Mouse (Mus musculus) brain, adult 2 months (tissue): ENCODE measurements around the gene Slc25a30.
"Not testable (repeated sequence)": the region's sequence is repeated elsewhere in the genome, so short reads cannot be mapped to it uniquely, and the experiment has no call there.

Experiments
- DNase-seq: peaks from one replicate; pipeline ENCODE4 v3.0.0; 2011; ENCODE audit warnings: low read depth, low spot score

Slc25a30 gene

DNA sequence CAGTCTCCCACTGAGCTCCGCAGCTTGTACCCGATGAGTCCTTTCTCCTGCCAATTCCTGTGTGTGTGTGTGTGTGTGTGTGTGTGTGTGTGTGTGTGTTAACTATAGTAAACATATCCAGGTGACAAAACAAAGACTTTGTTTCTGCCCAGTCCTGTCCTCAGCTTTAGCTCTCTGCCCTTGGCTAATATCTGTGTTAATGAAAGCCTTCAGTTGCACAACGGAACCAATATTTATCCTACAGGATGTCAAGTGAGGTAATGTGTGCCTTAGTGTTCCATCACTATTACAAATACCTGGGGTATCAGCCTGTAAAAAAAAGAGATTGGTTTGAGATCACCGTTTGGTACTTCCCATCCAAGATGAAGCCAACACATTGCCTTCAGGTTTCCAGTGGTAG lies 6.3 kb upstream of the Slc25a30 start:
- DNase-seq, result no peak

DNA sequence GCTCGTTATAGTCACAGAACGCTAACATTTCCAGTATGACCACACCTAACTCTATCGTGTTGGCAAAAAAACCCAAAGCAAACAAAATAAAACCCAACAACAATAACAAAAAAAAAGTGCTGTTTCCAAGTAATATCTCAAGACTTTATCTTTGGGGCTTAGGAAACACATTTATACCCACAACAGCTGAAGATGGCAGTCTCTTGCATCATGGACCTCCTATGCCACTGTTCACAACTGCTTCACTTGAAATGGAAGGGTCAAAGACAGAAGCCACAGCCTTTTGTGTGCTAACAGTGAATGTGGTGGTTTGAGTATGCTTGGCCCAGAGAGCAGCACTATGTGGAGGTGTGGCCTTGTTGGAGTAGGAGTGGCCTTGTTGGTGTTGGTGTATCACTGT lies 4.5 kb upstream of the Slc25a30 start:
- no peak for DNase-seq

DNA sequence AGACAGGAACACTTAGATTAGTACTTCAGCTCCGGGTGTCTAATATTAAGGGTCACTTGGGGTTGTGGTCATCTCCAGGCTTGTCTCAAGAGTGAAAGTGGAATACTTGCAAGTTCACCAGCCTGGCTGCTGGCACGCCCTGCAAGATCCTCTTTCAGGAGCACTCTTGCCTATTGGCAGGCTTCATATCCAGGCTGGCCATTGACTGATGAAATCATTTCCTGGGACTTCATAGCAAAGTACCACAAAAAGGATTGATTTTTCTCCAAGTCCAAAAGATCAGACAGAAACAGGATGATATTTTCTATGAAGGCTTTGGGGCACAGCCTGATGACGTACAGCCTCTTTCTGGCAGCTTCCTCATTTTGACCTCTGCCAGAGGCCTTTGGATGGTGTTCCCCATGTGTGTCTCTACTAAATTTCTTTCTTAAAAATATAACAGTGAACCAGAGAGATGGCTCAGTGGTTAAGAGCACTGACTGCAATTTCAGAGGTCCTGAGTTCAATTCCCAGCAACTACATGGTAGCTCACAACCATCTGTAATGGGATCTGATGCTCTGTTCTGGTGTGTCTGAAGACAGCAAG lies 3.7 kb upstream of the Slc25a30 start:
- DNase-seq, result no peak

DNA sequence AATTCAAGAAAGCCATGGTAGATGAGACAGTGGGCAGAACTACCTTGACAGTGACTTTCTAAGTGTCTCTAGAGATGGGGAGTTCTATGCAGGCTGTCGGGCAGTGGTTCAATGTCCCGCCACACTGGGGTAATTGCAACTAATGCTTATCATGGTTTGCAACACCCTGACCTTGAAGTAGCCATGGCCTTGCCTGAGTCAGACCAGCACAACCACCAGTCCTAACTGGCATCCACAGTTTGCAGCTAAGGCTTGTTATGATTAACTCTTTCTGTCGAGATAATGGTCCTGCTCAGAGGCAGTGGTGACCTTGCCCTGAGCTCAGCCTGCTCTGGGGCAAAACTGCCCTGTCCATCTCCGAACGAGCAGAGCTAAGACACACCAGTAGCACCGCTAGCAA lies 2.5 kb upstream of the Slc25a30 start:
- DNase-seq, result no peak

DNA sequence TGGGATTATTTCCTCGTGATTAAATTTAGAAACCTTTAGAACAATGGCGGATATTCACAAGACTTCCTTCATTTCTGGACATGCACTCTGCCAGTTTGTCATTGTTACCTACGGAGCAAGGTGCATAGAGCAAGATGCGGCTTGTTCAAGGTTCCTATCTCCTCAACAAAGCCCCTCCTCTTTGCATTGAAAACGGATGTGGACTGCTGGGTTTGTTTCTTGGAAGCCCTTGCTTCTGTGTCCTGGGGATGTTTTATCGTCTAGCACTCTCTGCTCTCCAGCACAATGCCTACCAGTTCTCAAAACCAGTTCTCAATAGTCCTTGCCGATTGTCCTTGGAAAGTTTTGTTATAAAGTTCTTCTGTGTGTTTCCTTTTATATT lies 948 bp upstream of the Slc25a30 start:
- DNase-seq, result no peak

DNA sequence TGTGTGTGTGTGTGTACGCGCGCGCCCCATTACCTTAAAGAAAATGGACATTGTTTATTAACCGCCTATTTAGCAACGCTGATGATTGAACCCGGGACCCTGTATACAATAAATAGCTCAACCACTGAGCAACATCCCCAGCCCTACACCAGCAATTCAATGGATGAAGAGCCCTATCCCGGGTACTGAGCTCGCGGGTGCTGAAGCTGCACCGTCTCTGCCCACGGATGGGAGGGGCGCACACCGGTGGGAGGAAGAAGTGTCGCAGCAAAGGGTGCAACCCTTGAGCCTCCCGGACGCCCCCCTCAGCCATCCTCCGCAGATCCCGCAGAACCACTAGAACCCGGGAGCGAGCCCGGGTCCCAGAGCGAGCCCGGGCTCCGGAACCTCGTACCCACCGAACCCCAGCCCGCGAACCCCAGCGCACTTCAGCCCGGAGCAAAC lies 391 bp downstream of the Slc25a30 start:
- DNase-seq, result peak; percentile 74

DNA sequence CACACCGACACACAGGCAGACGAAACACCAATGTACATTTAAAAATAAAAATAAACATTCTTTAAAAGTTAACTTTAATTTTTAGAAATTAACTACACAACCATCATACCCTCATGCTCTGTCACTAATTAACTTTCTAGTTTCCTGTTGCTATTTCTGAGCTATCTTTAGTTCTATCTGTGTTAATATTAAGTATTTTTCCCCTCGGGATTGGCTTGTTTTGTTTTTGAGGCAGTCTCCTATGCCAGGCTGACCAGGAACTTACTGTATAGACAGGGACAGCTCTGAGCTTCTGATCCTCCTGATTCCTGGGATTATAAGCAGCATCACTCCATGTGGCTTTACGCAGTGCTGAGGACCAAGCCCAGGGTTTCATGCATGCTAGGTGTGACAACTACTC lies 6.9 kb downstream of the Slc25a30 start:
- no peak for DNase-seq

DNA sequence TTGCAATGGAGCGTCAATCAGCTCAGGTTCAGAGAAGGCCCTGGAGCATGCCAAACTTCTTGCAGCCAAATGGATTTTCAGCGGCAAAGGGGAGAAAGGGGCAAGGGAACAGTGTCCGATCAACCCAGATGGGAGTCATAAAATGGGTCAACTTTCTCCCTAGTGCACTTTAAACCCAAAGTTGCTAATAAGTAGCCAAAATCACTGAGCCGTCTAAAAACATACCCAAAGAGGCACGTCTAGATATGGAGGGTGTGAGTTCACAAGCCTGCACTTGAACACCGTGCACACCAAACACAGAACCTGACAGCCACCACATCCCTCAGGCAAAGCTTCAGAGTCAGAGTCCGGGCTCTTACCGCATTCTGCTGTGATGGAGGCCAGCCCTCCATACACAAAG lies 10.2 kb downstream of the Slc25a30 start:
- DNase-seq, result no peak

DNA sequence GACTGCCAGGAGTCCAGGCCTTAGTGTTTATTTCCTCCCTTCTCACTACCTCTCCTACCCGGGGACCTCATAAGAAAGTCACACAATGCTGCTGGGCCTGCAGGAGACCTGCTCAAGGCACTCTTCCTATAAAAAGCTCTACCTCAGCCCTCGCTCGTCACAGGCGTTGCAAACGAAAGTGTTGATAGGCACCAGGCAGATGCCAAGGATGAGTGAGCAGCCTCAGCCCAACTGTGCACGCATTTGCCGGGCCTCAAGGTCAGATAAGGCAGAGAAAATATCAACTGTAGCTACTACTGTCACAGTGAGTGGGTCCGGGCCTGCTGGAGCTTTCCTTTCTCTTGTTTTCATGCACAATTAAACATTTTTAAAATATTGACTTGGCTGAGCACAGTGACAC lies 13.4 kb downstream of the Slc25a30 start:
- no peak for DNase-seq

DNA sequence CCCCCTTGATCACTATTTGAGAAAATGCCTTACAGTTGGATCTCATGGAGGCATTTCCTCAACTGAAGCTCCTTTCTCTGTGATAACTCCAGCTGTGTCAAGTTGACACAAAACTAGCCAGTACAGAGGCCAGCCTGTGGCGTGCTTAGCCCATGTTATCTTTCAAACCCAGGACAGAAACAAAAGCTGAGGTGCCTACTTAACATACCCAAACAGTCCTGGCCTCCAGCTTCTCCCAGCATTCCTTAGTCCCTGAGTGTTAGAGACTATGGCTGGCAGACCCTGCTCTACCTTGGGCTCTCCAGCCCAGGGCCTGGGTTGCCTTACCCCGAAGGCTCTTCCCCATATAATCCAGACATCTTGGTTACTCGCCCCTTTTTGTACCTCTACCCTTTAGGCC lies 14.4 kb downstream of the Slc25a30 start:
- DNase-seq, result not testable (repeated sequence)

DNA sequence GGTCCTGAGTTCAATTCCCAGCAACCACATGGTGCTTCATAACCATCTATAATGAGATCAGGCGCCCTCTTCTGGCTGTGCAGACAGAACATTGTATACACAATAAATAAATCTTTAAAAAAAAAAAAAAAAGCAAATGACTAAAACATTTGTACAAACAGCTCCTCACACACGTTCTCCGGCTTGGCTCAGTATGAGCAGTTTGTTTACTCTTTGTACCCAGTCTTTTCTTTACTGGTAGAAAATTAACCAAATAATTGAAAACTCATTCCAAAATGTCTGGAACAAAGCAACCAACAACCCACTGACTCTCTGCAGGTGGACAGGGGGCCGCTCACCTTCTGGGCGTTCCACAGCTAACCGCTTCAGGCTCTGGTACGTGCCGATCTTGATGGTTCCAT lies 15.7 kb downstream of the Slc25a30 start:
- peak; percentile 22 for DNase-seq

DNA sequence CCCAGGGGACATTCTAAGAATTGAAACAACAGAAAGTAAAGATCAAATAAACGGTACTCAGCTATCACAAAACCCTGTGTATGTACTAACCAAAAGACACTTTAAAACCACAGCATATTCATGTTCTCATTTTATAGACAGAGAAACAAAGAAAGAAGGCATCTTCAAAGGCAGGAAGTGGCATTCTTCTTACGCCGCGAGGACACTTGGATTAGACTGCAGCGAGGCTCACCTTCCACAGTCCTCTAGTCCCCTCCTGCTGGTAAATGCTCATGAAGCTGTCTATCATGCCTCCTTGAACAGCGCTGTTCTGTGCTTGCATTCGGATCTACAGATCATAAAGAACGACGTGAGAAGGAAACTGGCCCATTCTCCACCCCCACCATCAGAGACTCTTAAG lies 17.5 kb downstream of the Slc25a30 start:
- no peak for DNase-seq

DNA sequence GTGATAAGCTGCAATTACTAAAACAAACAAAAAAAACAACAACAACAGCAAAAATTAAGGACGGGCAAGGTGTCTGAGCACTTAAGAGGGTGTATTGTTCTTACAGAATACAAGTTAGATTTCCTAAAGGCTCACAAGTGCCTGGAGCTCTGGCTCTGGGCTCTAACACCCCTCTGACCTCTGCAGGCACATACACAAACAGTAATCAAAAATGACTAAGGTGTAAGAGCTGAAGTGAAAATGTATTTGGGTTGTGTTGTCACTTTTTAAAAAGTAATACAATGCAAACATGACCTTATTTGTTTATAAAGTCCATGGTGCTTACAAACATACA lies 18.6 kb downstream of the Slc25a30 start:
- no peak for DNase-seq

DNA sequence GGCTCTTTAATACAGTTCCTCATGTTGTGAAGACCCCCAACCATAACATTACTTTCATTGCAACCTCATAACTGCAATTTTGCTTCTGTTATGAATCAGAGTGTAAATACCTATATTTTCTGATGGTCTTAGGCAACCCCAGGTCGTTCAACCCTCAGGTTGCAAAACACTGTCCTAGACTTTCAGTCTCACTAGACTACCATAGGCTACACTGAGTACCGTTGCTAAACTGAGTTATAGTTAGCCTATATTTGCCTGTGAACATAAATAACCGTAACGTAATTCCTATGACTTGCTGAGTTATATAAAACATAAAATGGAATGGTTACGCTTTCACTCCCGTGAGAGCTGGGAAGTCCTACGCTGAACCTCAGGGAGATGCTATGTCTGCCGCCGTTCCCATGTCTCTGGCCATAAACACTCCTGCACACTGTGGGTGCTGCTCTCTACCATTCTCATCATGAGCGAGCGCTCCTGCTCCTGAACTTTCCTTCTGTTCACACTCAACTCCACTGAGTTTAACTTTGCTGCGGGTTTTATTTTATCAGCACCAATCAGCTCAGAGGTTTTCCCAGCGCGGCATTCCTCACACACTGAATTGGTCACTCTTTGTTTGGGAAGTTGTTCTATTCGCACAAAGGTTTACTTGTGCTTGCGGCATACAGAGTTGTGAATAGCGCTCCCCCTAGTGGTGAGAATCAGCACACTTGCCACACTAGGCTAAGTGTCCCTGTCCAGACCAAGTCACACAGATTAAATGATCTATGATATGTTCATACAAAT lies 19.2 kb downstream of the Slc25a30 start:
- DNase-seq, result peak; percentile 94

DNA sequence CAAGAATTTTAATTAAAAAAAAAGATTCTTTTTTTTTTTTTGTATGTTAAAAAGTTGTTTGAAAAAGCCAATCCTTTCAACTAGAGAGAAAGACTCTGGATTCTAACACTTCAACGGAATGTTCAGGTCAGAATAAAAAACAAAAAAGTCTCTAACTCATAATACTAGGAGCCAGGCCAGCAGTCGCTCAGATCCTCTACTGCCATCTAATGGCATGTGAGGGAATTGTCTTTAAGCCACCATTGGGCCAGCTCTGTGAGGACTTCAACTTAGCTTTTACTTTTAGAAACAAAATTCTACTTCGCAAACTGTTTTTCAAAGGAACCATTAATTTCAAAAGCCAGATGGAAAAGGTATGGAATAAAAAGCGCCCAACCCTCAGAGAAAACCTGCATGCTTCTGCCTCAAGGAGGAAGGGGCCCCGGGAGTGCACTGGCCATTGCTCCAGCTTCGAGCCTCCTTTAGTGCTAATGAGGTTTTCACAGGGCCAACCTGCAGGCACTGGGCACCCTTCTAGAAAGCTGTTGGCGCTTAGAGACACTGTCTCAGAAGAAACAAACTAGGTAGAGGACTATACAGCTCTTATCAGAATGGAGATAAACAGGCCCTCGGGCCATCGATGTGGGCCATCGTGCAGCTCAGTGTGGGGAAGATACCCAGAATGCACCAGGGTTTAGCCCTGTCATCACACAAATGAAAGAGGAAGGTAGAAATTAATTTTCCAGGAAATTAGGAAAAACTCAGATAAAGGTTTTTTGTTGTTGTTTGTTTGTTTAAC lies 25.6 kb downstream of the Slc25a30 start:
- DNase-seq, result peak; percentile 73

DNA sequence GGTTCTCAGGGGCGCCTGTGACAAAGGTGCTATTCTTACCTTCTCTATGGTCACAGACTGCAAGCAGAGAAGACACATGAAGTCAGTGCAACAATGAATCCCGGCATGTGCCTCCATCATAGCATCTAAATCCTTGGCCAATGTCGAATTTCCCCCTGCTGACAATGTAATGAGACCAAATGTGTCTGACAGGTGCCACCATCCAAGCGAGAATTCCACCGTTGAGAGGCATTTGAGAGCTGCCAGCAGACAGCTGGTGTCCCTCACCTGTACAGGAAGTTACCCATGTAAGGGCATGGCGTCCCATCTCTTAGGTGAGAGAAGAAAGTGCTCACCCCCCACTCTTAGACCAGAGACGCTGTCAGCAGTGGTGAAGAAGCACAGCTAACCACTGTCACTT lies 28.4 kb downstream of the Slc25a30 start:
- peak; percentile 96 for DNase-seq

DNA sequence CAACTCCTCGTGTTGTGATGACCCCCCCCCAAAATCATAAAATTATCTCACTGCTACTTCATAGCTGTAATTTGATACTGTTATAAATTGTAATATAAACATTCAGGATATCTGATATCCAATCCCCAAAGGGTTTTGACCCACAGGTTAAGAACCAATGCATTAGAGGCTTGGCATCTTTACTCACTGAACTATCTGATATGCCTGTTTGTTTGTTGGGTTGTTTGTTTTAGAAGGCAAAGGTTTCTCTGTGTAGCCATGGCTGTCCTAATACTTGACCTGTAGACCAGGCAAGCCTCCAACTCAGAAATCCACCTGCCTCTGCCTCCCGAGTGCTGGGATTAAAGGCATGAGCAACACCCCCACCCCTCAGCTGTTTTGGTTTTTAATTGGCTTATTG lies 29.0 kb downstream of the Slc25a30 start:
- no peak for DNase-seq

DNA sequence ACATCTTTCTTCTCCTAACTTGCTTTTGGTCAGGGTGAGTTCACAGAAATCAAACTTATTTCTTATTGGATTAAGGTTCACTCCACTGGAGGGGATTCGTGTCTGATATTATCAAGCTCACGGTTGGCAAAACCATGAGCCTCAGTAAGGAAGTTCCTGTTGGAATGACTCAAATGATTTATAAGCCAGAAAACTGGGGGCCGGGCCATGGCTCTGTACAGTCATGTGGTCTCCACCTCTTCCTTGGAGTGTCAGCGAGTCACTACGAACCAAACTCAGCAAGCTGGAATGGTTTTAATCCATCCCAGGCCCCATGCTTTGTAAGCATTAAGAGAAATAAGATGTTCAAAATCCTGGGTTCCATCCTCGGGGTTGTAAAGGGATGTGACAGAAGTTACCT lies 29.9 kb downstream of the Slc25a30 start:
- no peak for DNase-seq

DNA sequence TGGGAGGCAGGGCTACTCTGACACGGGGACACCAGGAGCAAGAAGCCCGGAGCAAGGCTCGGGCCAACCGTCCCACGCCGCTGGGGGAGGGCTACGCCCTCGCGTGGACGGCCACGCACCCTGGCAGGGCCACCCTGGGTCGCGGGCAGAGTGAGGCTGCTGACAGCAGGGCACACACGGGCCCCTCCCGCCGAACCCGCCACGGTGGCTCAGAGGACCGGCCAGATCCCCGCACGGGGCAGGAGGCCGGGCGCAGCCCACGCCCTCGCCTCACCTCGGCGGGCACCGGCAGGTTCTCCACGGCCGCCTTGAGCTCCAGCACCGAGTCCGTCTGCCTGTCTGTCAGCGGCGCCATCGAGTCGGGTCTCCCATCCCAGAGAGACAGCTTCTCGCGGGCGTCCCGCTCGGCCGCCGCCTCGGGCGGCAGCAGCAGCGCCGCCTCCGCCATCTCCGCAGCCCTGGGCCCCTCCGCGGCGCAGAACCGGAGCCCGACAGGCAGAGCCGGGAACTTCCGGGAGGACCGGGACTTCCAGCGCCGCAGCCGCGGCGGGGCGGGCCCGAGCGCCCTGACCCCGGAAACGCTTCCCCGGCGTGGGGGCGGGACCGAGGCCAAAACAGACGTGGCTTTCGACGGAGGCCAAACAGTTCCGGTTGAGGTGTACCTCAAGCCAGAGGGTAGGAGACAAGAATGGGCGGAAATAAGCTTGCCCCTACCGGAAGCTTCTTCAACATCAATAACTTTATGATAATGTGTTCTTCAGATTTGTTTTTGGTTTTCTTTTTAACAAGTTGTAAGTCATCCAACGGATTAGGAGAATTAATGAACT lies 32.6 kb downstream of the Slc25a30 start, which contains the start of gene Cog3:
Gene Cog3 (minus strand): TSS at position 527 of the 827 bp plus-strand sequence.
- peak; percentile 98 for DNase-seq

DNA sequence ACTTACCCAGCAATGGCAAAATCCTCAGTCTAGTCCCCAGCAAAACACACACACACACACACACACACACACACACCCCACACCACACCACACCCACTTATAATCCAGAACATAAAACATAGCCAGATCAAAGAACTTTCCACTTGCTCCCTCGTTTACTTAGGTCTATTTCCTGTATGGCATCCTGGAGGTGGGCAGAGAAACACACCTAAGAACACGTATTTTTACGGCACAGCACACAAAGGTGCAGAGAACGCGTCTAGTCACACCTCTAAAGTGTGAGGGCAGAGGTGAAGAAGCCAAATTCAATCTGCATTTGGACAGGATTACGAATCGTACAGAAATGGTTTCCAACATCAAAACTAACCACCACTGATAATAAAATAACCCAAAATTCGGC lies 33.6 kb downstream of the Slc25a30 start:
- no peak for DNase-seq

DNA sequence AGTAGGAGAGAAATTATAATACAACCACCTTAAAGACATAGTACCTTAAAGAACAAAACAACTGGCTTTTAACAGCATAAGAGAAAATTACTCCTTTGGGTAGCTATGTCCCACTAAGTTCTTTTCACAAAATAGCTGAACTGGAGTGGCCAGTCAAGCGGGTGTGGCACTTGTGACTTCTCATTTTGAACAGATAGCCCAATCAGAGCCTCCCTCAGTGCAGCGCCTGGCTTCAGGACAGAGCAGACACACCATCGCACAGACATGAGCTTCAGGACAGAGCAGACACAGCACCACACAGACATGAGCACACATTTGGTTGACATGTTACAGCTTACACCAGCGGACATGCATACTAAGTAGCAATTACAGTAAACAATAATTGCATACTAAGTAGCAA lies 35.8 kb downstream of the Slc25a30 start:
- no peak for DNase-seq

DNA sequence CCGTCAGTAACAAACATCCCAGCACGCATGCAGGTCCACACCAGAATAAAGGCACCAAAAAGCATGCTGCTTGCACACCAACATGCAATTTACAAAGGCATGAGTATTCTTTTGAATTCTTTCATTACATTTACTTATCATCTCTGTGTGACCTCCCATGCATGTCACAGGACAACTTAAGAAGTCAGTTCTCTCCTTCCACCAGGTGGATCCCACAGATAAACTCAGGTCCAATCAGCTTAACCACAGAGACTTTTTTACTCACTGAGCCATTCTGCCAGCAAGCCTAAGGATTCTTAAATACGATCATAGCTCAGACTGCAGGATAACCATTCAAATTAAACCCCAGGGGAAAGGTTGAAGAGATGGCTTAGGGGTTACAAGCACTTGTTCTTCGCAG lies 37.7 kb downstream of the Slc25a30 start:
- no peak for DNase-seq
